Mouse (Mus musculus): ENCODE measurements around the gene Trp63.

GRCm38 (mm10) chr16:25737623-25738050 is 54.1 kb downstream of the Trp63 start:
- TF ChIP-seq RCOR1 (IDR thresholded peaks at IDR 0.05; ENCODE audit: low read depth, low read length) (no peak), MAFK (IDR thresholded peaks at IDR 0.05; ENCODE audit: borderline replicate concordance, low read depth, low read length) (no peak), ZKSCAN1 (IDR thresholded peaks at IDR 0.05; ENCODE audit: low read depth, low read length) (no peak), JUND (IDR thresholded peaks at IDR 0.05; ENCODE audit: low read depth, low read length) (no peak), POLR2A (IDR thresholded peaks at IDR 0.05; ENCODE audit: control insufficient read depth in 1 of 2, insufficient read depth in 1 of 2, low read depth in 1 of 2, low read length in 2 of 2, poor library complexity in 1 of 2) (no peak)
